Mouse (Mus musculus) neural tube, embryonic 12.5 days (tissue): ENCODE data around the gene Cmss1. TPM values are rescaled to one million over a fixed set of nuclear protein-coding genes. Genes with fewer than 3 reads are reported as not detected.

Source experiments
- ATAC-seq: fragments of 200-750 bp; cut with Nextera tagmentation; 2 replicates; pipeline ENCODE4 v1.8.0; 2017; ENCODE audit warnings: low read depth, mild to moderate bottlenecking, moderate TSS enrichment, moderate library complexity; ENCODE audit not compliant: low FRiP score
- H3K27ac ChIP-seq: fragments of 300-500 bp; sonication (generic); 2 replicates; pipeline ENCODE4 v1.5.1; 2016
- H3K27me3 ChIP-seq: fragments of 300-500 bp; sonication (generic); replicated peaks from 2 replicates; pipeline ENCODE4 v1.6.1; 2016; ENCODE audit warnings: mild to moderate bottlenecking
- H3K36me3 ChIP-seq: fragments of 300-500 bp; sonication (generic); 2 replicates; pipeline ENCODE4 v1.6.1; 2016; ENCODE audit warnings: mild to moderate bottlenecking
- H3K4me1 ChIP-seq: fragments of 300-500 bp; sonication (generic); 2 replicates; pipeline ENCODE4 v1.6.1; 2016
- H3K4me2 ChIP-seq: fragments of 300-500 bp; sonication (generic); replicated peaks from 2 replicates; pipeline ENCODE4 v1.6.1; 2016; ENCODE audit warnings: mild to moderate bottlenecking
- H3K4me3 ChIP-seq: fragments of 300-500 bp; sonication (generic); 2 replicates; pipeline ENCODE4 v1.5.1; 2016
- H3K9ac ChIP-seq: fragments of 300-500 bp; sonication (generic); 2 replicates; pipeline ENCODE4 v1.6.1; 2016; ENCODE audit warnings: mild to moderate bottlenecking
- H3K9me3 ChIP-seq: fragments of 300-500 bp; sonication (generic); 2 replicates; pipeline ENCODE4 v1.6.1; 2016; ENCODE audit warnings: mild to moderate bottlenecking
- WGBS: fragments of 180-500 bp; shearing (Covaris S2); methylation state at CpG from one replicate; pipeline ENCODE4 v1.1.7; 2016; 5-methylcytosine and 5-hydroxymethylcytosine counted together
- polyA plus RNA-seq: library from polyadenylated mRNA; unstranded; fragments of >200 nt; fragmentation: Nextera tagmentation; extraction: Ambion mirVana; gene quantifications from 2 replicates; pipeline ENCODE4 v1.2.1, GENCODE M21; 2016

Cmss1 gene
- polyA plus RNA-seq, 1 experiment from 2014 or later: 37.9 TPM

GRCm38 (mm10) chr16:57433173-57433572 is 173.5 kb downstream of the Cmss1 start:
- Histone ChIP-seq H3K4me2 (no peak overlapping the region), H3K36me3 (no peaks in the 10 kb centered on the region), H3K9me3 (no peaks in the 10 kb centered on the region), H3K9ac (no peak overlapping the region), H3K4me3 (no peak overlapping the region), H3K4me1 (no peaks in the 10 kb centered on the region), H3K27me3 (no peaks in the 10 kb centered on the region), H3K27ac (no peak overlapping the region)
- WGBS: 81% methylated on average over 4 of the region's 4 CpGs
- ATAC-seq: no peak

GRCm38 (mm10) chr16:57431294-57431693 is 175.4 kb downstream of the Cmss1 start:
- Histone ChIP-seq H3K36me3 (no peaks in the 10 kb centered on the region), H3K27ac (no peak overlapping the region), H3K4me2 (no peak overlapping the region), H3K27me3 (no peaks in the 10 kb centered on the region), H3K4me3 (no peak overlapping the region), H3K4me1 (no peaks in the 10 kb centered on the region), H3K9ac (no peak overlapping the region), H3K9me3 (no peaks in the 10 kb centered on the region)
- WGBS: 91% methylated on average over 3 of the region's 3 CpGs
- no peak for ATAC-seq

GRCm38 (mm10) chr16:57428977-57429376 is 177.7 kb downstream of the Cmss1 start:
- WGBS: 82% methylated on average over 5 of the region's 5 CpGs
- H3K4me1 ChIP-seq: no peaks in the 10 kb centered on the region
- ATAC-seq: no peak

GRCm38 (mm10) chr16:57427516-57428285 is 179.0 kb downstream of the Cmss1 start:
- H3K4me2 ChIP-seq: no peak overlapping the region
- H3K4me3 ChIP-seq: no peak overlapping the region
- 0 out of 2 replicates have a peak, but pooled peaks cover 7% of the 10 kb centered on the region for H3K4me1 ChIP-seq
- H3K27ac ChIP-seq: no peak overlapping the region
- H3K27me3 ChIP-seq: no peaks in the 10 kb centered on the region
- no peaks in the 10 kb centered on the region for H3K9me3 ChIP-seq
- no peak overlapping the region for H3K9ac ChIP-seq
- no peaks in the 10 kb centered on the region for H3K36me3 ChIP-seq
- no peak for ATAC-seq
- WGBS: 84% methylated on average over 7 of the region's 7 CpGs

More at GRCm38 (mm10) chr16:57428977-57429376, 177.7 kb downstream of the Cmss1 start:
- no peak overlapping the region for H3K9ac ChIP-seq
- no peak overlapping the region for H3K4me2 ChIP-seq
- no peaks in the 10 kb centered on the region for H3K36me3 ChIP-seq
- H3K27me3 ChIP-seq: no peaks in the 10 kb centered on the region
- no peak overlapping the region for H3K4me3 ChIP-seq
- no peaks in the 10 kb centered on the region for H3K9me3 ChIP-seq
- H3K27ac ChIP-seq: no peak overlapping the region

GRCm38 (mm10) chr16:57426680-57427079 is 180.0 kb downstream of the Cmss1 start:
- 75% methylated on average over 10 of the region's 10 CpGs for WGBS
- no peak for ATAC-seq
- H3K36me3 ChIP-seq: no peaks in the 10 kb centered on the region

GRCm38 (mm10) chr16:57423001-57423800 is 183.5 kb downstream of the Cmss1 start:
- no peak overlapping the region for H3K27ac ChIP-seq
- H3K9me3 ChIP-seq: no peaks in the 10 kb centered on the region
- WGBS: 53% methylated on average over 6 of the region's 6 CpGs
- H3K9ac ChIP-seq: no peak overlapping the region
- H3K4me1 ChIP-seq: peaks cover 19% of the 10 kb centered on the region
- no peak overlapping the region for H3K4me2 ChIP-seq
- no peak for ATAC-seq
- no peaks in the 10 kb centered on the region for H3K27me3 ChIP-seq
- no peaks in the 10 kb centered on the region for H3K36me3 ChIP-seq
- no peak overlapping the region for H3K4me3 ChIP-seq

More at GRCm38 (mm10) chr16:57426680-57427079, 180.0 kb downstream of the Cmss1 start:
- Histone ChIP-seq H3K27me3 (no peaks in the 10 kb centered on the region), H3K4me3 (no peak overlapping the region), H3K9ac (no peak overlapping the region), H3K4me1 (peaks cover 14% of the 10 kb centered on the region), H3K27ac (no peak overlapping the region), H3K4me2 (no peak overlapping the region), H3K9me3 (no peaks in the 10 kb centered on the region)

GRCm38 (mm10) chr16:57421680-57422417 is 184.8 kb downstream of the Cmss1 start:
- Histone ChIP-seq H3K9me3 (no peaks in the 10 kb centered on the region), H3K4me1 (peaks cover 19% of the 10 kb centered on the region), H3K9ac (no peak overlapping the region), H3K27ac (no peak overlapping the region), H3K27me3 (no peaks in the 10 kb centered on the region), H3K4me2 (no peak overlapping the region), H3K36me3 (no peaks in the 10 kb centered on the region), H3K4me3 (no peak overlapping the region)
- WGBS: 62% methylated on average over 7 of the region's 7 CpGs
- ATAC-seq: no peak

- H3K27me3 ChIP-seq: no peaks in the 10 kb centered on the region
- 35% methylated on average over 8 of the region's 8 CpGs for WGBS
- no peak overlapping the region for H3K27ac ChIP-seq
- no peak for ATAC-seq
- peaks cover 19% of the 10 kb centered on the region for H3K4me1 ChIP-seq
- H3K36me3 ChIP-seq: no peaks in the 10 kb centered on the region
- no peak overlapping the region for H3K9ac ChIP-seq
- no peak overlapping the region for H3K4me2 ChIP-seq
- H3K4me3 ChIP-seq: no peak overlapping the region
- H3K9me3 ChIP-seq: no peaks in the 10 kb centered on the region
These were observed 185.7 kb downstream of the Cmss1 start for GRCm38 (mm10) chr16:57420773-57421556.

GRCm38 (mm10) chr16:57419881-57420280 is 186.8 kb downstream of the Cmss1 start:
- WGBS: 90% methylated on average over 5 of the region's 5 CpGs
- Histone ChIP-seq H3K4me1 (peaks cover 19% of the 10 kb centered on the region), H3K27me3 (no peaks in the 10 kb centered on the region), H3K36me3 (no peaks in the 10 kb centered on the region), H3K9me3 (no peaks in the 10 kb centered on the region), H3K4me3 (no peak overlapping the region), H3K9ac (no peak overlapping the region), H3K4me2 (no peak overlapping the region), H3K27ac (no peak overlapping the region)
- ATAC-seq: no peak

- Histone ChIP-seq H3K4me2 (no peak overlapping the region), H3K9ac (no peak overlapping the region), H3K27ac (no peak overlapping the region), H3K4me1 (peaks cover 19% of the 10 kb centered on the region), H3K36me3 (no peaks in the 10 kb centered on the region), H3K4me3 (no peak overlapping the region), H3K9me3 (no peaks in the 10 kb centered on the region), H3K27me3 (no peaks in the 10 kb centered on the region)
- WGBS: 79% methylated on average over 5 of the region's 5 CpGs
- ATAC-seq: no peak
These were observed 187.3 kb downstream of the Cmss1 start for GRCm38 (mm10) chr16:57419332-57419731.

- no peak for ATAC-seq
- no peaks in the 10 kb centered on the region for H3K27me3 ChIP-seq
- H3K4me2 ChIP-seq: no peak overlapping the region
- no peaks in the 10 kb centered on the region for H3K9me3 ChIP-seq
- WGBS: 84% methylated on average over 1 of the region's 1 CpGs
- H3K4me3 ChIP-seq: no peak overlapping the region
- no peaks in the 10 kb centered on the region for H3K36me3 ChIP-seq
- H3K9ac ChIP-seq: no peak overlapping the region
- H3K27ac ChIP-seq: no peak overlapping the region
- peaks cover 13% of the 10 kb centered on the region for H3K4me1 ChIP-seq
These were observed 188.7 kb downstream of the Cmss1 start for GRCm38 (mm10) chr16:57417955-57418354.
